Mouse (Mus musculus): ENCODE results near the gene Rgl1. TPM values are rescaled to one million over a fixed set of nuclear protein-coding genes. Genes with fewer than 3 reads are reported as not detected.

The Rgl1 gene
- total RNA-seq, 2 experiments from 2014 or later = 12.1 TPM

- DNase-seq = no peak
Observed at GRCm38 (mm10) chr1:152614743-152615380, 151.3 kb downstream of the Rgl1 start.

DNA sequence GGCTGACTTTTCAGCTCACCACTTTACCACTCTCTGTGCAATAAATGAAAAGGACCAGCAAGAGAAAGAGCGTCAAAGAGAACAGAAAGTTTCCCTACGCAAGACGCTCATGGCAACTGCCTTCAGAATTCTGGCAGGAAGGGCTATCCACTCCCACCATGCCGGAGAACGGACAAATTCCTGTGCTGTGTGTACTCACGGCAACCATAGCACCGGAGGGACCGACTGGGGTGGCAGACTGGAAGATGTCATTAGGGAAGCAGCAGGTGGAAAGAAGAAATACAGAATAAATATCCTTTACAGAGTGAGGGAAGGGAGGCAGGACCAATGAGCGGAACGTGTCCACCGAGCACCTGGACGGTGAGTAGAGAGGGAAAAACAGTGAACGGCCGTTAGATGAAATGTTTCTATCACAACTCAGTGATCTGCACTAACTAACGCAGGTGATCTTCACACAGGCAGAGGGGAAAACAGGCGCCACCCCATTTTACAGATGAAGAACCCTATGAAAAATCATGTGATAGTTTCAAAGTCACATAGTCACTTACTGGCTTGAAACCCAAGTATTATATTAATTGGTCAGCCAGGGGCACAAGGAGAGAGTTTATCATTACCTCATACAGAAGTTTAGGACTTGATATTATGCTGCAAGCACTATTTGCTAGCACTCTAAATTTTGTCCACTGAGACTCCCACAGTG, 152.8 kb downstream of the Rgl1 start:
- no peak for DNase-seq

GRCm38 (mm10) chr1:152612535-152613157, 153.5 kb downstream of the Rgl1 start:
- no peak for DNase-seq

- no peak for DNase-seq
Observed at GRCm38 (mm10) chr1:152609547-152609946, 156.6 kb downstream of the Rgl1 start.

DNA sequence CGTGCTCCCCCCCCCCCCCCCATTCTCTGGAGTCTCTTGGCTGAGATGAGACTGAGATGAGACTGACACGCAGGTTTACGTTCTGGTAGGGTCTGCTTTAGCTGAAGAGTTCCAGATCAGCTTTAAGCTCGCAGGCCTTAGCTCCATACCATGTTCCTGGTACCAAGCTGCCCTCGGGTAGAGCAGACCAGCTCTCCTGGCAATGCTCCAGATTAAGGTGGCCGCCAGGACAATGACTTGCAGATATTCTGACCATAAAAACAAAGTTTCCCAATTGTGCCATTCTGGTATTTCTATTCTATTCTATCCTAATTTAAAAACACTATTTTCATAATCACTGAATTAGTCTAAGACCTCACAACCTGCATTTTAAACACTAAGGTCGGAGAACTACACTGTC, 157.1 kb downstream of the Rgl1 start:
- DNase-seq = no peak

DNA sequence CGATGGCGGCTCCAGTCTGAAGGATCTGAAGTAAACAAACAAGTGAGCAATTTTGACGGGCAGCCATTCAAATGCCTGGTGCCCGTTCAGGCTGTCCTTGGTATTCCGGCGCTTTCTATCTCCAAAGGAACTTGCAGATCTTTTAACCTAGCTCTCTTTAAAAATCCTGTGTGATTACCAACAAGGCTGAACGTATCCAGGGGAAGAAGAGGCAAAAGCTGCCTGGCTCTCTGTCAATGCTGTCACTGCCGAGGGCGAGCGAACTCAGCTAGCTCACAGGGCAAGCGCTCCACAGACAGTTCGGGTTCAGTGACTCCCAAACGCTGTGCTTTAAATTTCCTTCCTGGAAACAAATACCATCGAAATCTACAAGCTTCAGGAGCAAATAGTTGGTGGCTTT, 158.4 kb downstream of the Rgl1 start:
- no peak for DNase-seq

GRCm38 (mm10) chr1:152606727-152607126, 159.4 kb downstream of the Rgl1 start:
- DNase-seq = no peak

- DNase-seq = no peak
Observed at GRCm38 (mm10) chr1:152605895-152606625, 160.1 kb downstream of the Rgl1 start.

- no peak for DNase-seq
Observed at GRCm38 (mm10) chr1:152604147-152604546, 162.0 kb downstream of the Rgl1 start.

- DNase-seq = no peak
Observed at GRCm38 (mm10) chr1:152603628-152604027, 162.5 kb downstream of the Rgl1 start.

DNA sequence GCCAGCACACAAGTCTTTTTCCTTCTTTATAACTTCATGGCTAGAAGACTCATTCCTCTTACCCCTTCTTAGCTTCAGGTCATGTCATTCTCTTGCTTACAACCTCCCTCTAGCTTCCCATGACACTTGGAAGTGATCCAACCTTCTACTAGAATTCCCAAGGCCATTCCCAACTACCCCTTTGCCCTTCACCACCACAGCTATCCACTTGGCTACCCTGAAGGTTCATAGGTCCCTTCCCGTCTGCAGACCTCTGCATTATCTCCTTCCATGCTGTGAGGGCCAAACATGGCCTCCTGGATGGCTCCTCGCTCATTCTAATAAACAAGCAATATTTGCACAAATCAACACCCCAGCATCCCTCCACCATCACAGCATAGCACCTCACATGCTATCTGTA, 165.7 kb downstream of the Rgl1 start:
- DNase-seq = no peak

GRCm38 (mm10) chr1:152599347-152599746, 166.8 kb downstream of the Rgl1 start:
- no peak for DNase-seq

- no peak for DNase-seq
Observed at GRCm38 (mm10) chr1:152594690-152595089, 171.5 kb downstream of the Rgl1 start.

DNA sequence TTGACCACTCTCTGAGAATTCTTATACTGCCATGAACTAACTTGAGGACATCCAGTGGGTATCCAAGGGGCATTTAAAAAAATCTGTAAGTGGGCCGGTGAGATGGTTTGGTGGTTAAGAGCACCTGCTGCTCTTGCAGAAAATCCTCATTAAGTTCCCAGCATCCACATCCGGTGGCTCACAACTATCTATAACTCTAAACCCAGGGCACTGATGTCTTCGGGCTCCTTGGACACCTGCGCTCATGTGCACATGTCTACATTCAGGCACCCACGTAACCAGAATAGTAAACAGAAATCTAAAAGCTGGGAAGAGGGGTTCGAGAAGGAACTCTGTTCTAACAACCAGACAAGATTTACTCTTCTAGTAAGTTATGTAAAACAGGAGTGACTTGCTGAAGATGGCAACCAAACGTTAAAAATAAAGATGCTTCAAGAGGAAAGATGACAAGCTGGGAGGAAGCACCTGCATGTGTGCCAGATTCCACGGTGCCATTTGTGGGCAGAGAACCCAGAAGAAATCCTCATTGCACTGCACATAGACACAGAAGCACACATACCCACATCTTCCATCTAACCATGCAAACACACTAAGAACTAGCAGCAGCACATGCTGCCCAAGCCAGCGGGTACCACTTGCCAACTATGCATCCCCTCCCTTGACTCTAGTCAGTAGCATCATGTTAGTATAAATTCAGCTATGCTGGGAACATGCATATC, 172.2 kb downstream of the Rgl1 start:
- no peak for DNase-seq

- no peak for DNase-seq
Observed at GRCm38 (mm10) chr1:152593382-152593781, 172.8 kb downstream of the Rgl1 start.

GRCm38 (mm10) chr1:152592609-152593008, 173.5 kb downstream of the Rgl1 start:
- no peak for DNase-seq

- DNase-seq = no peak
Observed at GRCm38 (mm10) chr1:152591746-152592498, 174.2 kb downstream of the Rgl1 start.

DNA sequence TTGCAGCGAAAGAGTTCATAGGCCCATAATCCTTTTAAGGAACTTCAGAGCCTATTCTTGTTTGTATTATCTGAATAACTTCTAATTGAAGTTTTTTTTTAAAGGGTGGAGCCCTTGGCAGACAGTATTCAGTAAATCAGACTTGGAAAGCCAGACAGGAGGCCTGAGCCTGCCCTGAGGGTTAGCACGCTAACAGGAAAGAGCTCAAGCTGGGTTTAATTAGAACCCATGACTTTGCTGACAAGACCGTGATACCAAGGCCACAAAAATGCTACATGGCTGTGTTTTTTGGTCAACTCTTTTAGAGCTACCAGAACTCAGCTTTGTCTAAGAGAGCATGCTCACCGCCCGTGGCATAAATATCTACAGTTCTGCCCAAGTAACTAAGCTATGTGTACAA, 175.8 kb downstream of the Rgl1 start:
- DNase-seq = no peak

- peak; percentile 78 for DNase-seq
Observed at GRCm38 (mm10) chr1:152589331-152589935, 176.7 kb downstream of the Rgl1 start.

- no peak for DNase-seq
Observed at GRCm38 (mm10) chr1:152587431-152587830, 178.7 kb downstream of the Rgl1 start.

- no peak for DNase-seq
Observed at GRCm38 (mm10) chr1:152585385-152585984, 180.7 kb downstream of the Rgl1 start.

Data from gastrocnemius, postnatal 25 days (tissue).